Mouse (Mus musculus) C2C12 (cell line): ENCODE measurements around the gene Bbx. TPM values are rescaled to one million over a fixed set of nuclear protein-coding genes. Genes with fewer than 3 reads are reported as not detected.

Source experiments
- H3K27me3 ChIP-seq: one replicate; pipeline ENCODE4 v1.6.1; 2011; ENCODE audit not compliant: control insufficient read depth, insufficient read depth, insufficient read length
- H3K36me3 ChIP-seq: one replicate; pipeline ENCODE4 v1.6.1; 2011; ENCODE audit not compliant: control insufficient read depth, insufficient read depth
- H3K4me3 ChIP-seq: one replicate; pipeline ENCODE4 v1.5.1; 2011; ENCODE audit warnings: mild to moderate bottlenecking, control low read depth; ENCODE audit not compliant: poor library complexity, insufficient read depth, severe bottlenecking
- H3K79me2 ChIP-seq: one replicate; pipeline ENCODE4 v1.6.1; 2011; ENCODE audit not compliant: control insufficient read depth, insufficient read depth
- H3K79me3 ChIP-seq: one replicate; pipeline ENCODE4 v1.6.1; 2011; ENCODE audit warnings: low read depth, control low read depth
- H3ac ChIP-seq: one replicate; pipeline ENCODE3; 2011; ENCODE audit warnings: low read depth; ENCODE audit not compliant: control insufficient read depth, insufficient read length
- CEBPB ChIP-seq: IDR thresholded peaks from one replicate; pipeline ENCODE4 v1.6.1; 2011; ENCODE audit warnings: low read depth, mild to moderate bottlenecking, control low read depth, moderate library complexity
- CTCF ChIP-seq: IDR thresholded peaks from one replicate; pipeline ENCODE4 v1.5.1; 2011; ENCODE audit not compliant: control insufficient read depth, insufficient read depth, insufficient read length
- FOSL1 ChIP-seq: IDR thresholded peaks from one replicate; pipeline ENCODE4 v1.8.0; 2011; ENCODE audit warnings: mild to moderate bottlenecking, low read length; ENCODE audit not compliant: poor library complexity, insufficient read depth, severe bottlenecking
- MAX ChIP-seq: IDR thresholded peaks from one replicate; pipeline ENCODE4 v1.6.1; 2011; ENCODE audit warnings: mild to moderate bottlenecking, control low read depth
- MYOD1 ChIP-seq: IDR thresholded peaks from one replicate; pipeline ENCODE4 v1.6.1; 2011; ENCODE audit warnings: low read depth; ENCODE audit not compliant: control insufficient read depth, insufficient read length
- MYOG ChIP-seq: IDR thresholded peaks from one replicate; pipeline ENCODE4 v1.6.1; 2011; ENCODE audit not compliant: control insufficient read depth, insufficient read length; ENCODE audit errors: extremely low read depth
- USF1 ChIP-seq: IDR thresholded peaks from one replicate; pipeline ENCODE4 v1.6.1; 2011; ENCODE audit warnings: low read depth, mild to moderate bottlenecking, control low read depth, moderate library complexity
- polyA plus RNA-seq: library from polyadenylated mRNA; unstranded; fragments of >200 nt; fragmentation: generic; extraction: Trizol; gene quantifications from one replicate; pipeline ENCODE4 v1.2.1, GENCODE M21; 2012; ENCODE audit warnings: missing spikeins

Bbx gene
- polyA plus RNA-seq, 1 experiment = 4.9 TPM

- H3K79me3 ChIP-seq = no peaks in the 10 kb centered on the region
- no peaks in the 10 kb centered on the region for H3K36me3 ChIP-seq
- TF ChIP-seq MYOG (no peak), MYOD1 (no peak), USF1 (no peak), FOSL1 (no peak), MAX (no peak), CTCF (no peak), CEBPB (no peak)
- no peaks in the 10 kb centered on the region for H3K79me2 ChIP-seq
- H3ac ChIP-seq = no peak overlapping the region
- no peaks in the 10 kb centered on the region for H3K27me3 ChIP-seq
- H3K4me3 ChIP-seq = no peak overlapping the region
Observed at GRCm38 (mm10) chr16:50459146-50459545, 27.0 kb upstream of the Bbx start.

DNA sequence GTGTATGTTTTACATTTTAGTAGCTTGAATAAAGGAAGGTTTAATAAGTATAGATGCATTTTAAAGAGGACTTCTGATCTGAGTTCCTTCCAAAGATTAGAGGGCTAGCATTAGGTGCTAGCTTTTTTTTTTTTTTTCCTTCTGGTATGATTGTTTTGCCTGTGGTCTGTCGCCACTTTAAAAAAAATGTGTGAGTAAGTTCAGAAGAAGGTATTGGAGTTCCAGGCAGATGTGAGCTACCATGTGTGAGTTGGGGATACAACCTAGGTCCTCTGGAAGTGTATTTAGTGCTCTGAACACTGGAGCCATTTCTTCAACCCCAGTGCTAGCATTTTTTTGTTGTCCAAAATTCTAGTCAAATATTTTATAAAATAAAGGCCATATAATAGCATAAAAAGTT, 23.9 kb upstream of the Bbx start:
- no peaks in the 10 kb centered on the region for H3K79me3 ChIP-seq
- TF ChIP-seq FOSL1 (no peak), CEBPB (no peak), CTCF (no peak), USF1 (no peak), MAX (no peak), MYOG (no peak)
- H3K36me3 ChIP-seq = no peaks in the 10 kb centered on the region
- H3K4me3 ChIP-seq = no peak overlapping the region
- H3K79me2 ChIP-seq = no peaks in the 10 kb centered on the region
- no peaks in the 10 kb centered on the region for H3K27me3 ChIP-seq
- no peak overlapping the region for H3ac ChIP-seq

- TF ChIP-seq MYOD1 (no peak), USF1 (no peak), MYOG (no peak), FOSL1 (no peak), MAX (no peak), CTCF (no peak), CEBPB (no peak)
Observed at GRCm38 (mm10) chr16:50449086-50449485, 16.9 kb upstream of the Bbx start.

GRCm38 (mm10) chr16:50445014-50445413, 12.8 kb upstream of the Bbx start:
- Histone ChIP-seq H3ac (no peak overlapping the region), H3K4me3 (no peak overlapping the region), H3K79me3 (no peaks in the 10 kb centered on the region), H3K27me3 (no peaks in the 10 kb centered on the region), H3K36me3 (no peaks in the 10 kb centered on the region), H3K79me2 (no peaks in the 10 kb centered on the region)
- no peak for TF ChIP-seq MYOD1
- no peak for TF ChIP-seq FOSL1
- TF ChIP-seq USF1 = no peak
- TF ChIP-seq MYOG = no peak
- TF ChIP-seq CEBPB = no peak
- no peak for TF ChIP-seq CTCF
- TF ChIP-seq MAX = no peak

More at GRCm38 (mm10) chr16:50449086-50449485, 16.9 kb upstream of the Bbx start:
- Histone ChIP-seq H3ac (no peak overlapping the region), H3K79me3 (no peaks in the 10 kb centered on the region), H3K27me3 (no peaks in the 10 kb centered on the region), H3K4me3 (no peak overlapping the region), H3K36me3 (no peaks in the 10 kb centered on the region), H3K79me2 (no peaks in the 10 kb centered on the region)

GRCm38 (mm10) chr16:50438816-50439215, 6.6 kb upstream of the Bbx start:
- no peaks in the 10 kb centered on the region for H3K79me3 ChIP-seq
- no peaks in the 10 kb centered on the region for H3K36me3 ChIP-seq
- H3K79me2 ChIP-seq = no peaks in the 10 kb centered on the region
- no peak overlapping the region for H3ac ChIP-seq
- H3K27me3 ChIP-seq = no peaks in the 10 kb centered on the region
- TF ChIP-seq MYOD1 (no peak), MAX (no peak), FOSL1 (no peak), CTCF (no peak), USF1 (no peak), MYOG (no peak), CEBPB (no peak)
- no peak overlapping the region for H3K4me3 ChIP-seq

DNA sequence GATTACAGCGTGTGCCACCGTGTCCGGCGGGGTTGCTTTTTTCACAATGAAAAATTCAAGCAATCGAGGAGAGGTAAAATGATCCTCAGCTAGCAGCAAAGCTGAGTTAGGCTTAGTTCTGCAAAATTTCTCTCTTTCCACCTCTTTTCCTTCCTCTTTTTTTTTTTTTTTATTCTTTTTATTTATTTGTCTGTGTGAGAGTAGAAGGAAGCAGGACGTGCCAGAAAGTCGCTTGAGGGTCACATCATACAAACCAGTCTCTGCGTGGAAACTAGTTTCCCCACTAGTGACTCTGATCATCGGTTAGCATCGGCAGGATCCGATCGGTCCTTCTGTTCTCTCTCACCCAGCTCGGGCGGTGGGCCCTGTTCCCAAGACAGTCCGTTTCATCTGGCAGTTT, 5.6 kb upstream of the Bbx start:
- TF ChIP-seq USF1 (no peak), MYOG (no peak), CTCF (no peak), FOSL1 (no peak), MAX (no peak), CEBPB (no peak), MYOD1 (no peak)
- Histone ChIP-seq H3K79me2 (no peaks in the 10 kb centered on the region), H3K4me3 (no peak overlapping the region), H3ac (no peak overlapping the region), H3K79me3 (no peaks in the 10 kb centered on the region), H3K27me3 (no peaks in the 10 kb centered on the region), H3K36me3 (no peaks in the 10 kb centered on the region)
